Mouse (Mus musculus): ENCODE data around the gene Rbfox3. TPM values are rescaled to one million over a fixed set of nuclear protein-coding genes. Genes with fewer than 3 reads are reported as not detected.
A peak's percentile ranks its signal among the peaks of the same experiment; 100 is the strongest.

Gene Rbfox3
- polyA plus RNA-seq, 1 experiment from 2014 or later: 0.82 TPM

DNA sequence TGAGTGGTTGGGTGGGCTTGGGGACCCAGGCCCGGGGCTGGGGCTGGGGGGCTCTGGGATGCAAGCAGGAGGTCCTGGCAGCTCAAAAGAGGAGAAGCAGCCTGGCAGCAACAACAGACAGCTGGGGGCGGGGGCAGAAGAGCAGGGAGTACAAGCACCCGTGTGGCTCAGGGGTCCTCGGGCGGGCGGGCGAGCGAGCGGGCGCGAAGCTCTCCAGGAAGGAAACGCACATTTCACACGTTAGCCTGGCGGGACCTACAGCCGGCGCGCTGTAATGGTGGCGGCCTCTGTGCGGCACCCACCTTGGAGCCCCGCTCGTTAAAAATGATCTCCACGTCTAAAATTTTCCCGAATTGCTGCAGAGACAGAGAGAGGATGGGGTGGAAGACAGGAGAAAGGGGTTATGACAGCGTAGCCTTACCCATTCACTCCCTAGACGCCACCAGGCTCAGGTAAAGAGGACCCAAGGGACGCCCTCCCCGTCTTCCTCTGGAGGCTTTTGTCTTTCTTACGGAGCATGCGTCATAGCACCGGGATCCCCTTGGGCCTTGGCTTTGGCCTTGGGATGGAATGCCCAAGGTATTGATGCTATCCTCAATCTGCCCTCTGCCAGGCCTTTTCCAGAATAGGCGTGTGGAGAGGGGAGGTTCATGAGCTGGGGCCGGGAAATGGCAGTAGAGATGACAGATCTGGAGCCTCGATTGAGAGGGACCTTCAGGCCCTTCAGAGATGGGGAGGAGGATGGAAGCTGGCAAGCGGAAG is 407.8 kb downstream of the Rbfox3 start:
- peaks cover 7% of the 10 kb centered on the region; the same call in 1 of the 2 replicates for H3K27me3 ChIP-seq (ENCODE audit: insufficient read depth, low read length)
- no peak for TF ChIP-seq CTCF (IDR thresholded peaks at IDR 0.05; ENCODE audit: low read depth)
- ATAC-seq (replicated peaks; ENCODE audit: low FRiP score, low read depth) (no peak), DNase-seq (ENCODE audit: low spot score) (no peak)
- no peak overlapping the region for H3K27ac ChIP-seq
- H3K36me3 ChIP-seq (ENCODE audit: insufficient read depth, low read length): no peaks in the 10 kb centered on the region
- H3K9ac ChIP-seq (ENCODE audit: low read depth, low read length): no peak overlapping the region
- WGBS: 33% methylated on average over 34 of the region's 34 CpGs
- H3K4me2 ChIP-seq (ENCODE audit: low read length): no peak overlapping the region
- no peak overlapping the region for H3K4me3 ChIP-seq (replicated peaks; ENCODE audit: low read depth, low read length)
- H3K4me1 ChIP-seq (replicated peaks; ENCODE audit: insufficient read depth, low read length): no peaks in the 10 kb centered on the region
- no peaks in the 10 kb centered on the region for H3K9me3 ChIP-seq (replicated peaks; ENCODE audit: low read length)

- H3K27ac ChIP-seq: no peak overlapping the region
- no peak for TF ChIP-seq CTCF (IDR thresholded peaks at IDR 0.05; ENCODE audit: low read depth)
- H3K4me1 ChIP-seq (replicated peaks; ENCODE audit: insufficient read depth, low read length): no peaks in the 10 kb centered on the region
- no peak overlapping the region for H3K9ac ChIP-seq (ENCODE audit: low read depth, low read length)
- 60% methylated on average over 6 of the region's 6 CpGs for WGBS
- no peak for ATAC-seq (replicated peaks; ENCODE audit: low FRiP score, low read depth)
- no peak overlapping the region for H3K4me2 ChIP-seq (ENCODE audit: low read length)
- no peaks in the 10 kb centered on the region for H3K9me3 ChIP-seq (replicated peaks; ENCODE audit: low read length)
- no peak for DNase-seq (ENCODE audit: low spot score)
- H3K4me3 ChIP-seq (replicated peaks; ENCODE audit: low read depth, low read length): no peak overlapping the region
- H3K36me3 ChIP-seq (ENCODE audit: insufficient read depth, low read length): no peaks in the 10 kb centered on the region
- peaks cover 7% of the 10 kb centered on the region; the same call in 1 of the 2 replicates for H3K27me3 ChIP-seq (ENCODE audit: insufficient read depth, low read length)
Measured at GRCm38 (mm10) chr11:118502990-118503389, 408.4 kb downstream of the Rbfox3 start.

GRCm38 (mm10) chr11:118496066-118496689 is 415.2 kb downstream of the Rbfox3 start:
- no peaks in the 10 kb centered on the region for H3K27me3 ChIP-seq (ENCODE audit: insufficient read depth, low read length)
- 0 out of 2 replicates have a peak, but pooled peaks have one; percentile 19 for ATAC-seq (replicated peaks; ENCODE audit: low FRiP score, low read depth)
- DNase-seq (ENCODE audit: low spot score): peak; percentile 18

GRCm38 (mm10) chr11:118495065-118495464 is 416.3 kb downstream of the Rbfox3 start:
- no peak overlapping the region for H3K4me3 ChIP-seq (replicated peaks; ENCODE audit: low read depth, low read length)
- WGBS: 40% methylated on average over 5 of the region's 5 CpGs
- peaks cover 16% of the 10 kb centered on the region for H3K4me1 ChIP-seq (replicated peaks; ENCODE audit: insufficient read depth, low read length)
- H3K27ac ChIP-seq: no peak overlapping the region
- ATAC-seq (replicated peaks; ENCODE audit: low FRiP score, low read depth) (no peak), DNase-seq (ENCODE audit: low spot score) (no peak)
- no peaks in the 10 kb centered on the region for H3K9me3 ChIP-seq (replicated peaks; ENCODE audit: low read length)
- no peak overlapping the region for H3K4me2 ChIP-seq (ENCODE audit: low read length)
- TF ChIP-seq CTCF (IDR thresholded peaks at IDR 0.05; ENCODE audit: low read depth): no peak
- no peaks in the 10 kb centered on the region for H3K27me3 ChIP-seq (ENCODE audit: insufficient read depth, low read length)
- no peak overlapping the region for H3K9ac ChIP-seq (ENCODE audit: low read depth, low read length)
- H3K36me3 ChIP-seq (ENCODE audit: insufficient read depth, low read length): no peaks in the 10 kb centered on the region

More at GRCm38 (mm10) chr11:118496066-118496689, 415.2 kb downstream of the Rbfox3 start:
- H3K36me3 ChIP-seq (ENCODE audit: insufficient read depth, low read length): no peaks in the 10 kb centered on the region
- H3K4me1 ChIP-seq (replicated peaks; ENCODE audit: insufficient read depth, low read length): peaks cover 16% of the 10 kb centered on the region; the same call in 1 of the 2 replicates
- no peak overlapping the region for H3K9ac ChIP-seq (ENCODE audit: low read depth, low read length)
- no peaks in the 10 kb centered on the region for H3K9me3 ChIP-seq (replicated peaks; ENCODE audit: low read length)
- H3K4me2 ChIP-seq (ENCODE audit: low read length): peak overlapping the region; percentile 25; the same call in 1 of the 2 replicates
- H3K27ac ChIP-seq: no peak overlapping the region
- H3K4me3 ChIP-seq (replicated peaks; ENCODE audit: low read depth, low read length): no peak overlapping the region
- TF ChIP-seq CTCF (IDR thresholded peaks at IDR 0.05; ENCODE audit: low read depth): no peak
- WGBS: 18% methylated on average over 20 of the region's 20 CpGs

GRCm38 (mm10) chr11:118494001-118494737 is 417.2 kb downstream of the Rbfox3 start:
- WGBS: 50% methylated on average over 12 of the region's 12 CpGs
- ATAC-seq (replicated peaks; ENCODE audit: low FRiP score, low read depth): no peak
- Histone ChIP-seq H3K4me3 (replicated peaks; ENCODE audit: low read depth, low read length) (no peak overlapping the region), H3K9me3 (replicated peaks; ENCODE audit: low read length) (no peaks in the 10 kb centered on the region), H3K4me2 (ENCODE audit: low read length) (no peak overlapping the region), H3K4me1 (replicated peaks; ENCODE audit: insufficient read depth, low read length) (peaks cover 19% of the 10 kb centered on the region), H3K9ac (ENCODE audit: low read depth, low read length) (no peak overlapping the region), H3K36me3 (ENCODE audit: insufficient read depth, low read length) (no peaks in the 10 kb centered on the region), H3K27ac (0 out of 2 replicates have a peak overlapping the region, but pooled peaks have one; percentile 15), H3K27me3 (ENCODE audit: insufficient read depth, low read length) (no peaks in the 10 kb centered on the region)
- TF ChIP-seq CTCF (IDR thresholded peaks at IDR 0.05; ENCODE audit: low read depth): no peak
- DNase-seq (ENCODE audit: low spot score): peak; percentile 49

GRCm38 (mm10) chr11:118493458-118493857 is 417.9 kb downstream of the Rbfox3 start:
- TF ChIP-seq CTCF (IDR thresholded peaks at IDR 0.05; ENCODE audit: low read depth): no peak
- Histone ChIP-seq H3K27ac (0 out of 2 replicates have a peak overlapping the region, but pooled peaks have one; percentile 15), H3K9me3 (replicated peaks; ENCODE audit: low read length) (no peaks in the 10 kb centered on the region), H3K27me3 (ENCODE audit: insufficient read depth, low read length) (no peaks in the 10 kb centered on the region), H3K4me2 (ENCODE audit: low read length) (no peak overlapping the region), H3K36me3 (ENCODE audit: insufficient read depth, low read length) (no peaks in the 10 kb centered on the region), H3K9ac (ENCODE audit: low read depth, low read length) (no peak overlapping the region), H3K4me1 (replicated peaks; ENCODE audit: insufficient read depth, low read length) (peaks cover 22% of the 10 kb centered on the region), H3K4me3 (replicated peaks; ENCODE audit: low read depth, low read length) (no peak overlapping the region)
- no peak for DNase-seq (ENCODE audit: low spot score)
- WGBS: 87% methylated on average over 2 of the region's 2 CpGs
- no peak for ATAC-seq (replicated peaks; ENCODE audit: low FRiP score, low read depth)

Measured in kidney, postnatal 0 days (tissue).